Mouse (Mus musculus) CH12.LX (cell line): Measurements from ENCODE around the gene Rxrg. TPM values are rescaled to one million over a fixed set of nuclear protein-coding genes. Genes with fewer than 3 reads are reported as not detected.

Source experiments
- DNase-seq: peaks from one replicate; pipeline ENCODE4 v3.0.0-alpha.2; 2013; ENCODE audit errors: extremely low read depth
- H3K27ac ChIP-seq: 2 replicates; pipeline ENCODE4 v1.5.1; 2012; ENCODE audit warnings: low read depth, mild to moderate bottlenecking, control low read depth, moderate library complexity; ENCODE audit not compliant: insufficient read depth
- H3K27me3 ChIP-seq: replicated peaks from 2 replicates; pipeline ENCODE3; 2012; ENCODE audit warnings: inconsistent platforms
- H3K36me3 ChIP-seq, 2 experiments: replicated peaks in 1 of 2; 2 replicates each; pipeline versions ENCODE3 to v1.6.1; 2012; ENCODE audit warnings: inconsistent platforms in 1 of 2, low read length in 1 of 2, mild to moderate bottlenecking in 1 of 2, mixed read lengths in 1 of 2, moderate library complexity in 1 of 2; ENCODE audit not compliant: control insufficient read depth in 1 of 2, insufficient read depth in 1 of 2
- H3K4me1 ChIP-seq, 2 experiments: 2 replicates each; pipeline ENCODE4 v1.6.1; 2012; ENCODE audit warnings: inconsistent platforms in 1 of 2, moderate library complexity in 1 of 2; ENCODE audit not compliant: insufficient read depth in 2 of 2, control insufficient read depth in 1 of 2
- H3K4me2 ChIP-seq: 2 replicates; pipeline ENCODE4 v1.6.1; 2012; ENCODE audit warnings: low read depth, mild to moderate bottlenecking, control low read depth; ENCODE audit not compliant: poor library complexity, insufficient read depth, severe bottlenecking
- H3K4me3 ChIP-seq, 3 experiments: fragments of 150-350 bp in 1 of 3; sonication (generic) in 1 of 3; replicated peaks in 1 of 3; 2 replicates each; pipeline versions ENCODE3 to v1.5.1; 2011 to 2012; ENCODE audit warnings: low read depth in 2 of 3, low read length in 2 of 3, mild to moderate bottlenecking in 2 of 3, moderate library complexity in 2 of 3, control low read depth in 1 of 3, improper control_type of control experiment in 1 of 3, inconsistent platforms in 1 of 3, mixed read lengths in 1 of 3; ENCODE audit not compliant: poor library complexity in 1 of 3
- H3K79me2 ChIP-seq: replicated peaks from 2 replicates; pipeline ENCODE4 v1.6.1; 2012; ENCODE audit warnings: mild to moderate bottlenecking, moderate library complexity; ENCODE audit not compliant: control insufficient read depth, poor library complexity, insufficient read depth, severe bottlenecking; ENCODE audit errors: extremely low read depth
- H3K9ac ChIP-seq: 2 replicates; pipeline ENCODE4 v1.6.1; 2012; ENCODE audit warnings: low read depth, mild to moderate bottlenecking, control low read depth, moderate library complexity; ENCODE audit not compliant: insufficient read depth
- H3K9me3 ChIP-seq: replicated peaks from 2 replicates; pipeline ENCODE3; 2012; ENCODE audit warnings: low read length, inconsistent platforms, mixed read lengths
- CHD2 ChIP-seq: IDR thresholded peaks from 2 replicates; pipeline ENCODE4 v1.6.1; 2011; ENCODE audit warnings: low read length, improper control_type of control experiment
- ELF1 ChIP-seq: IDR thresholded peaks from 2 replicates; pipeline ENCODE4 v1.6.1; 2014; ENCODE audit warnings: low read depth, mild to moderate bottlenecking, inconsistent platforms, low read length, improper control_type of control experiment
- EP300 ChIP-seq: IDR thresholded peaks from 2 replicates; pipeline ENCODE4 v1.6.1; 2011; ENCODE audit warnings: low read length, improper control_type of control experiment
- IRF4 ChIP-seq: IDR thresholded peaks from 2 replicates; pipeline ENCODE4 v1.6.1; 2014; ENCODE audit warnings: low read depth, mild to moderate bottlenecking, inconsistent platforms, low read length, improper control_type of control experiment
- JUN ChIP-seq: IDR thresholded peaks from 2 replicates; pipeline ENCODE4 v1.6.1; 2011; ENCODE audit warnings: low read depth, mild to moderate bottlenecking, low read length, improper control_type of control experiment, moderate library complexity; ENCODE audit not compliant: insufficient read depth
- JUND ChIP-seq: conservative IDR thresholded peaks from 2 replicates; pipeline ENCODE4 v1.6.1; 2011; ENCODE audit warnings: low read depth, low read length, improper control_type of control experiment
- MAX ChIP-seq: IDR thresholded peaks from 2 replicates; pipeline ENCODE4 v1.6.1; 2011; ENCODE audit warnings: low read length, improper control_type of control experiment
- MAZ ChIP-seq: IDR thresholded peaks from 2 replicates; pipeline ENCODE4 v1.6.1; 2012; ENCODE audit warnings: low read depth, mild to moderate bottlenecking, inconsistent platforms, low read length, improper control_type of control experiment, moderate library complexity
- NELFE ChIP-seq: IDR thresholded peaks from 2 replicates; pipeline ENCODE4 v1.6.1; 2011; ENCODE audit warnings: low read depth, low read length, improper control_type of control experiment
- PAX5 ChIP-seq: IDR thresholded peaks from 2 replicates; pipeline ENCODE4 v1.6.1; 2012; ENCODE audit warnings: low read length, inconsistent platforms, mixed read lengths
- POLR2AphosphoS2 ChIP-seq: IDR thresholded peaks from 2 replicates; pipeline ENCODE4 v1.6.1; 2011; ENCODE audit warnings: low read depth, low read length, improper control_type of control experiment
- RAD21 ChIP-seq: IDR thresholded peaks from 2 replicates; pipeline ENCODE4 v1.6.1; 2011; ENCODE audit warnings: low read depth, mild to moderate bottlenecking, low read length, improper control_type of control experiment, moderate library complexity
- RCOR1 ChIP-seq: conservative IDR thresholded peaks from 2 replicates; pipeline ENCODE4 v1.6.1; 2012; ENCODE audit warnings: low read depth, mild to moderate bottlenecking, inconsistent platforms, low read length, improper control_type of control experiment
- TBP ChIP-seq: conservative IDR thresholded peaks from 2 replicates; pipeline ENCODE4 v1.6.1; 2011; ENCODE audit warnings: low read depth, low read length, improper control_type of control experiment
- UBTF ChIP-seq: IDR thresholded peaks from 2 replicates; pipeline ENCODE4 v1.6.1; 2012; ENCODE audit warnings: low read depth, mild to moderate bottlenecking, inconsistent platforms, low read length, improper control_type of control experiment, moderate library complexity
- ZC3H11A ChIP-seq: IDR thresholded peaks from 2 replicates; pipeline ENCODE4 v1.6.1; 2012; ENCODE audit warnings: low read depth, mild to moderate bottlenecking, inconsistent platforms, low read length, improper control_type of control experiment
- ZMIZ1 ChIP-seq: IDR thresholded peaks from 2 replicates; pipeline ENCODE4 v1.6.1; 2012; ENCODE audit warnings: low read depth, mild to moderate bottlenecking, inconsistent platforms, low read length, improper control_type of control experiment
- dilution Hi-C: fragments of 300-500 bp; cut with MboI; formaldehyde crosslinking; loops from 2 replicates; pipeline ENCODE4 v1.14.3; 2020; ENCODE audit warnings: low sequenced_read_pairs; ENCODE audit not compliant: extremely low pct_unique_long_range_greater_than_20kb, extremely low pct_ligation_motif_present
- in situ Hi-C: fragments of 300-500 bp; cut with MboI; formaldehyde crosslinking; loops from 3 replicates; pipeline ENCODE4 v1.14.3; 2019; ENCODE audit warnings: low sequenced_read_pairs, low pct_ligation_motif_present, low pct_unique_long_range_greater_than_20kb, mixed read lengths
- polyA plus RNA-seq: library from polyadenylated mRNA; unstranded; fragments of >175 nt; gene quantifications from 2 replicates; pipeline ENCODE4 v1.2.1, GENCODE M21; 2012; ENCODE audit warnings: low read depth; ENCODE audit not compliant: insufficient read length
- total RNA-seq, 2 experiments: library from RNA; depleted of rRNA; stranded (reverse); fragments of 300-350 nt in 1 of 2; fragments of >200 nt in 1 of 2; gene quantifications; 2 replicates each; pipeline ENCODE4 v1.2.3; 2012 to 2014

The Rxrg gene
- total and polyA plus RNA-seq, 3 experiments: not detected

DNA sequence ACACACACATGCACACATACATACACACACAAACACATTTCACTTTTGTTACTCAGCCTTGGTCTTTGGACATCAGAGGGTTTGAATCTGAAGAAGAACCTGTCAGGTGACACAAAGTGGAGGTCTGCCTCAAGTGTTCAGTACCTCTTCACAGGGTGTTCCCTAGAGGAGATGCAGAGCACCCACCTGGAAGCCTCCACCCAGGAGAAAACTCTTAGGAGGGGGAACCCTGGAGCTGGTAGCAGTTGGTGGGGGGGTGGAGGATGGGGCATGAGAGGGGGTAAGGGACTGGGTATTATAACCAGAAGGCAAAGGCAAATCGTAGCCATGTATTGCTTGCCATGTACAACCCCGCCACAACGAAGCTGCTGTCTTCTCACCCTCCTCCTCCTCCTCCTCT is 60.9 kb downstream of the Rxrg start:
- Histone ChIP-seq H3K27me3 (no peaks in the 10 kb centered on the region), H3K79me2 (no peaks in the 10 kb centered on the region), H3K9ac (no peak overlapping the region), H3K9me3 (peaks cover 71% of the 10 kb centered on the region), H3K36me3 (no peaks in the 10 kb centered on the region), H3K4me3 (no peak overlapping the region), H3K4me1 (0 out of 4 replicates have a peak, but pooled peaks cover 0 to 6% of the 10 kb centered on the region in 2 experiments), H3K27ac (no peak overlapping the region), H3K4me2 (no peak overlapping the region)
- in situ Hi-C loops: no loop called here
- dilution Hi-C loops: no loop called here
- TF ChIP-seq POLR2AphosphoS2: no peak
- no peak for TF ChIP-seq CHD2
- TF ChIP-seq JUND: no peak
- TF ChIP-seq IRF4: no peak
- TF ChIP-seq MAX: no peak
- no peak for TF ChIP-seq ZMIZ1
- TF ChIP-seq JUN: no peak
- no peak for TF ChIP-seq RCOR1
- no peak for TF ChIP-seq NELFE
- TF ChIP-seq UBTF: no peak
- no peak for TF ChIP-seq PAX5
- DNase-seq: no peak

DNA sequence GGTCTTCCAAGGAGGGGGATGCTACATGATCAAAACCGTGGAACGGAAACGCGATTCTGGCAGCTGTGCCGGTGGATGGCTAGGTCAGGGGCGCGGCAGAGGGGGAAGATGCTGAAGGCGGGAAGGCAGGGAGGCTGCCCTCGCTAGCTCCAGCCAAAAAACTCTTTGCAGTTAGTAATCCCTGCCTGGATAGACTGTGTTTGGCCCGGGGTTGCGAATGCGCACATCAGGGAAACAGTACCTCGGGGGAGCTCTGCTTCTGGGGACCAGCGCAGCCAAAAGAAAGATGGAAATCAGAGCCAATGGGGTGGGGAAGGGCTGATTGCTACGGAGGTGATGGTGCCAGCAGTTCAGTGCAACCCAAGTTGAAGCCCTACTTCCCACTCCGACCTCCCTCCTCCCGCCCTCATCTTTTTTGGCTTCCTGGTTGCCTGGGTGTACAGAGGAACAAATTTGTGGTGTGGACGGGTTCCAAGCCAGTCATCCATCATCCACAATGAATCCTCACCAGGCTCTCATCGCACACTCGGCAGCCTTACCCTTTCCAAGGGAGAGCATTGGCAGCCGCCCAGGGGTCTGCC is 62.4 kb downstream of the Rxrg start:
- no peak overlapping the region for H3K4me3 ChIP-seq
- H3K9ac ChIP-seq: no peak overlapping the region
- no peaks in the 10 kb centered on the region for H3K36me3 ChIP-seq
- in situ Hi-C loops (no loop called here), dilution Hi-C loops (no loop called here)
- 0 out of 4 replicates have a peak, but pooled peaks cover 0 to 5% of the 10 kb centered on the region in 2 experiments for H3K4me1 ChIP-seq
- no peaks in the 10 kb centered on the region for H3K79me2 ChIP-seq
- no peak for TF ChIP-seq TBP
- no peak for TF ChIP-seq PAX5
- no peak for TF ChIP-seq ZC3H11A
- TF ChIP-seq RAD21: no peak
- no peak for TF ChIP-seq JUND
- no peak for TF ChIP-seq ELF1
- no peak for TF ChIP-seq EP300
- no peak for TF ChIP-seq IRF4
- no peak for TF ChIP-seq MAZ
- H3K4me2 ChIP-seq: no peak overlapping the region
- DNase-seq: no peak
- peaks cover 69% of the 10 kb centered on the region for H3K9me3 ChIP-seq
- H3K27ac ChIP-seq: no peak overlapping the region
- no peaks in the 10 kb centered on the region for H3K27me3 ChIP-seq
